Mouse (Mus musculus) neural tube, embryonic 11.5 days (tissue): ENCODE measurements around the gene Klk1b8. TPM values are rescaled to one million over a fixed set of nuclear protein-coding genes. Genes with fewer than 3 reads are reported as not detected.

Experiments used
- ATAC-seq: fragments of 200-750 bp; cut with Nextera tagmentation; 2 replicates; pipeline ENCODE4 v1.8.0; 2017; ENCODE audit warnings: moderate number of reproducible peaks, mild to moderate bottlenecking, moderate TSS enrichment, moderate library complexity; ENCODE audit not compliant: insufficient read depth, low FRiP score, low TSS enrichment
- DNase-seq: peaks from one replicate; pipeline ENCODE4 v3.0.0-alpha.2; 2015; ENCODE audit warnings: low spot score
- H3K27ac ChIP-seq: fragments of 300-500 bp; sonication (generic); 2 replicates; pipeline ENCODE4 v1.5.1; 2014; ENCODE audit warnings: low read depth, mild to moderate bottlenecking, low read length
- H3K27me3 ChIP-seq: fragments of 300-500 bp; sonication (generic); 2 replicates; pipeline ENCODE4 v1.6.1; 2014; ENCODE audit warnings: mild to moderate bottlenecking, low read length, mixed read lengths; ENCODE audit not compliant: control insufficient read depth, insufficient read depth
- H3K36me3 ChIP-seq: fragments of 300-500 bp; sonication (generic); 2 replicates; pipeline ENCODE4 v1.6.1; 2014; ENCODE audit warnings: mild to moderate bottlenecking, low read length, moderate library complexity, mixed read lengths; ENCODE audit not compliant: control insufficient read depth, insufficient read depth
- H3K4me1 ChIP-seq: fragments of 300-500 bp; sonication (generic); 2 replicates; pipeline ENCODE4 v1.6.1; 2014; ENCODE audit warnings: low read length, mixed read lengths; ENCODE audit not compliant: control insufficient read depth, insufficient read depth
- H3K4me2 ChIP-seq: fragments of 300-500 bp; sonication (generic); 2 replicates; pipeline ENCODE4 v1.6.1; 2014; ENCODE audit warnings: low read depth, mild to moderate bottlenecking, moderate library complexity
- H3K4me3 ChIP-seq: fragments of 300-500 bp; sonication (generic); 2 replicates; pipeline ENCODE4 v1.5.1; 2014; ENCODE audit warnings: low read depth, low read length
- H3K9ac ChIP-seq: fragments of 300-500 bp; sonication (generic); 2 replicates; pipeline ENCODE4 v1.6.1; 2014; ENCODE audit warnings: mild to moderate bottlenecking, low read length
- H3K9me3 ChIP-seq: fragments of 300-500 bp; sonication (generic); 2 replicates; pipeline ENCODE4 v1.6.1; 2016; ENCODE audit warnings: low read length; ENCODE audit not compliant: control insufficient read depth
- WGBS: fragments of 180-500 bp; shearing (Covaris S2); extraction: QIAGEN DNeasy Blood & Tissue Kit; methylation state at CpG from one replicate; pipeline ENCODE4 v1.1.7; 2014; 5-methylcytosine and 5-hydroxymethylcytosine counted together
- polyA plus RNA-seq: library from polyadenylated mRNA; unstranded; fragments of >200 nt; fragmentation: Nextera tagmentation; extraction: Ambion mirVana; gene quantifications from 2 replicates; pipeline ENCODE4 v1.2.1, GENCODE M21; 2014

Klk1b8 gene
- polyA plus RNA-seq: not detected in 2 replicates

DNA sequence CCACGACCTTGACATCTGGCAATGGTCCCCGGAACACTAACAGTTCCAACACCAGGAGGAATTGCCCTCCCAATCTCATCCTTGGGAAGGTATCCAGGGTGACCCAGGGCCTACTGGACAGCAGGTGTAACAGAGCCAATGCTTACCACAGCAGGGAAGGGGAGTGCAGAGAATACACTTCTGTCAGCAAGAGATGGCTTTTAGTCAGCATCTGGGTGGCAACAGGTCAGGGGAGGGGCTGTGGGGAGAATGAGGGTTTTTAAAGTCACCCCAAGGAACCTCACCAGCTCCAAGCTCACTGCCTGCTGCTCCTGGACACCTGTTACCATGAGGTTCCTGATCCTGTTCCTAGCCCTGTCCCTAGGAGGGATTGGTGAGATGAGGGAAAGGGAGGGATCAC, at the start of gene Klk1b8:
TSS of gene Klk1b8 (plus strand) at position 301 of the 400 bp plus-strand sequence.
- no peak within 1 kb of the TSS for H3K9ac ChIP-seq
- 72% methylated on average over 2 of the region's 2 CpGs for WGBS
- H3K4me1 ChIP-seq: no peaks in the 10 kb centered on the region
- DNase-seq: no peak
- no peak within 1 kb of the TSS for H3K4me2 ChIP-seq
- H3K27ac ChIP-seq: no peak within 1 kb of the TSS
- no peaks in the 10 kb centered on the region for H3K27me3 ChIP-seq
- no peak for ATAC-seq
- H3K36me3 ChIP-seq: no peaks in the 10 kb centered on the region
- no peaks in the 10 kb centered on the region for H3K9me3 ChIP-seq
- H3K4me3 ChIP-seq: no peak within 1 kb of the TSS

DNA sequence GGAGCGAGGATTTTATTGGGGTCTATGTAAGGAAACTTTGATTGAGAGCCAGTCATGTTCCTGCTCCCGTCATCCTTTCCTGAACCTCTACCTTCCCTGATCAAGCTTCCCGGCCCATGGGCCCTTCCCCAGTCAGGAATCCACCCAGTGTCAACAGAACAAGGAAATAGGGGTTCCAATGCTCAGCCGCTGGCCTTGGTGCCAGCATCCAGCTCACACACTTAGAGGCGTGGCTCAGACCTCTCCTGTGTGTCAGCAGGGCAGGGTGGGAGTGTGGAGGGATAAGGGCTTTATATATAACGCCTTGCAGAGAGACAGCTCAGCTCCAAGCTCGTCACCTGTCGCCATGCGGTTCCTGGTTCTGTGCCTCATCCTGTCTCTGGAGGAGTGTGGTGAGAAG, 35.6 kb upstream of the Klk1b8 start:
- 71% methylated on average over 7 of the region's 9 CpGs for WGBS
- ATAC-seq (no peak), DNase-seq (no peak)
- H3K27ac ChIP-seq: no peak overlapping the region
- H3K27me3 ChIP-seq: no peaks in the 10 kb centered on the region
- no peaks in the 10 kb centered on the region for H3K9me3 ChIP-seq
- H3K36me3 ChIP-seq: no peaks in the 10 kb centered on the region
- H3K4me3 ChIP-seq: no peak overlapping the region
- no peak overlapping the region for H3K4me2 ChIP-seq
- H3K9ac ChIP-seq: no peak overlapping the region
- no peaks in the 10 kb centered on the region for H3K4me1 ChIP-seq

DNA sequence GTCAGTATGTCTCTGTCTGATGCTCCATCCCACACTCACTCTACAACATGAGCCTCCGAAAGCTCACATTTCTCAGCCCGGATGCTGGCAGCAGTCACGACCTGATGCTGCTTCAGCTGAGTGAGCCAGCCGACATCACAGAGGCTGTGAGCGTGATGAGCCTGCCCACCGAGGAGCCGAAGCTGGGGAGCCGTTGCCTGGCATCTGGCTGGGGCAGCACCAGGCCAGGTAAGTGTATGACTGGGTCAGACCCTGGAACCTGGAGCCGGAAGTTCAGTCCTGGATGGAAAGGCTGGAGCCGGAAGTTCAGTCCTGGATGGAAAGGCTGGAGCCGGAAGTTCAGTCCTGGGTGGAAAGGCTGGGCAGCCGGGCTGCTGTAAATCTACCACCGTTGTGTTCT, 32.0 kb upstream of the Klk1b8 start:
- H3K36me3 ChIP-seq: no peaks in the 10 kb centered on the region
- H3K4me3 ChIP-seq: no peak overlapping the region
- H3K9ac ChIP-seq: no peak overlapping the region
- no peaks in the 10 kb centered on the region for H3K9me3 ChIP-seq
- H3K27me3 ChIP-seq: no peaks in the 10 kb centered on the region
- DNase-seq: no peak
- no peak overlapping the region for H3K4me2 ChIP-seq
- WGBS: 86% methylated on average over 13 of the region's 13 CpGs
- H3K27ac ChIP-seq: no peak overlapping the region
- H3K4me1 ChIP-seq: no peaks in the 10 kb centered on the region
- no peak for ATAC-seq

DNA sequence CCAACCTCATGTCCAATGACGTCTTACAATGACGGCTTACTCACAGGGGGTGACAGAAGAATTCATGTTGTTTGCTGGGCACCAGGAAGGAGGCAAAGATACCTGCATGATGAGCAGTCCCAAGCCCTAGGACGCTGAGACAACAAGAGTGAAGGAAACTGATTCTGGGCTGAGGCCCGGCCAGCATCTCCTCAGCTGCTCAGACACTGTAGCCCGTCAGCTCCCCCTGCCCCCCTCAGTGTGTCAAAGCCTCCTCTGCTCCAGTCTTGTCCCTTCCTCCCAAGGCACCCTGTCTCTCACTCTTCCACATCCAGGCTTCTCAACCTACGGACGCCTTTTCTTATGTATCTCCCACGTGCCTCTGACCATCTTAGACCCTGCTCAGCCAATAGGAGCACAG, 31.6 kb upstream of the Klk1b8 start:
- H3K9me3 ChIP-seq: no peaks in the 10 kb centered on the region
- H3K4me3 ChIP-seq: no peak overlapping the region
- H3K4me1 ChIP-seq: no peaks in the 10 kb centered on the region
- H3K9ac ChIP-seq: no peak overlapping the region
- H3K4me2 ChIP-seq: no peak overlapping the region
- no peak for DNase-seq
- 67% methylated on average over 8 of the region's 8 CpGs for WGBS
- H3K36me3 ChIP-seq: no peaks in the 10 kb centered on the region
- no peak overlapping the region for H3K27ac ChIP-seq
- H3K27me3 ChIP-seq: no peaks in the 10 kb centered on the region
- no peak for ATAC-seq

DNA sequence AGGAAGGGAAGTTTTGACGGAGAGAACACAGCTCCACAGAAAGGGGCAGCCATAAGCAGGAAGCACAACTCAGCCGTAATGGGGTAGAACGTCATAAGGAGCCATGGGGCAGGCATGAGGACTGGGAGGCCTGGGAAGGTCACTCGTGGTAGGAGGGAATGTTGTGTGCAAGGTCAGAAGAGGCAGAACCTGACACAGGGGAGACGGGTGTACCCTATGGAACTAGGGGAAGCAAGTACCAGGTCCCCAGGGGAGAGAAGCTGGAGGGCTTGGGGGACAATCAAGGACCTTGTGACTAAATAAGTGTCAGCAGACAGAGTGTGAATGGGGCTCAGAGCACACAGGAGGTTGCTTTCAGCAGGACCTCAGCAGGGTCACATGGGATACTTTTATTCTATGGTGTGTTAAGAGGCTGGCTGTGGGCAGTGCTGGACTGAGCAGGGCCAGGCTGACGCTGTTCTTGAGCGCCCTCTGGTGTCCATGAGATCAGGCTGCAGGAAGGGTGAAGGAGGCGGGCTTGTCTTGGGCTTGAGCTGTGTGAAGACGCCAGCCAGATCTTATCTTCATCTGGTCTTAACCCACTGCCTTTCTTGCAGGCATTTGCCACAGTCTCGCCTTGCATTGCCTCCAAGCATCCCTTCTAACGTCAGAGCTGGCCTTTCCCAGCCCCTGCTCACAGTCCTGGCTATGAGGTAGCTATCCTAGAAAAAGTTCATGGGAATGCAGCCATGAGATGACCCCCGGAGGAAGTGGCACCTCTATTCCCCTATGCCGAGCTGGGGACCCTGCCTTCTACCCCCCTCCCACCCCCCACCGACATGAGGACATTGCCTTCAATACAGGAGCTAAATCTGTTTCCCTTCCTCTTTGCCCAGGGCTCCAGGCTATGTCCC, 30.7 kb upstream of the Klk1b8 start:
- Histone ChIP-seq H3K9me3 (no peaks in the 10 kb centered on the region), H3K27ac (no peak overlapping the region), H3K36me3 (no peaks in the 10 kb centered on the region), H3K4me2 (no peak overlapping the region), H3K4me3 (no peak overlapping the region), H3K4me1 (no peaks in the 10 kb centered on the region), H3K27me3 (no peaks in the 10 kb centered on the region), H3K9ac (no peak overlapping the region)
- 37% methylated on average over 14 of the region's 14 CpGs for WGBS
- ATAC-seq: peak; percentile 89
- peak; percentile 79 for DNase-seq

DNA sequence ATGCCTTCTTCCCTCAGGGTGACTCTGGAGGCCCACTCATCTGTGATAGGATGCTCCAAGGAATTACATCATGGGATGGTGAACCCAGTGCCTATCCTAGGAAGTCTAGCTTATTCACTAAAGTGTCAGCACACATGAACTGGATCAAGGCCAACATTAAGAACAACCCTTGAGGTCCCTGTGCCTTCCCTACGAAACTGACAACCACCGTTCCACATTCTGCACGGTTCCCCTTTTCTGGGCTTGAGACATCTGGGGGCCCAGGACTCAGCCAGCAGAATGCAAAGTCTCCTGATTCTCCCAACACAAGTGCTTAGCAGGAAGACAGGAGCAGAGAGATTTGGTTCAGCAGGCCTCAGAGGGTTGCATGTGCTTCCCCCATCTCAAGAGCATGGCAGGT, 29.9 kb upstream of the Klk1b8 start:
- Histone ChIP-seq H3K36me3 (no peaks in the 10 kb centered on the region), H3K9ac (no peak overlapping the region), H3K4me1 (no peaks in the 10 kb centered on the region), H3K4me3 (no peak overlapping the region), H3K27ac (no peak overlapping the region), H3K9me3 (no peaks in the 10 kb centered on the region), H3K4me2 (no peak overlapping the region), H3K27me3 (no peaks in the 10 kb centered on the region)
- no peak for DNase-seq
- 94% methylated on average over 3 of the region's 3 CpGs for WGBS
- no peak for ATAC-seq

DNA sequence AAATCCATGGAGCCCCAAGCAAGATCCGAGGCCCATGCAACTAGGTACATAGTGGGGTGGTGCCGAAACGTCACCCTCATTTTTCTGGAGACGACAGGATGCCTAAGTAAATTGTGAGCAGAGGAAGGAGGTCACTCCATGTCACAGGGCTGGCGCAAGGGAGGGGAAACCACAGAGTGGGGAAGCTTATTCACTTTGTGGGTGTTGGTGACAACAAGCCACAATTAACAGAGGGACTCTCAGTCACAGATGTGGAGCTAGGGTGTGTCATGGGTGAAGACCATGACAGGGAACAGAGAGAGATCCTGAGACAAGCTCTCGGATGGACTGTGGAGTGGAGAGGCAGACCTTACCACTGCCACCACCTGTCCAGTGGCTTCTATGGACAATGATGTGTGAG, 29.4 kb upstream of the Klk1b8 start:
- Histone ChIP-seq H3K27ac (no peak overlapping the region), H3K4me2 (no peak overlapping the region), H3K4me3 (no peak overlapping the region), H3K27me3 (no peaks in the 10 kb centered on the region), H3K9me3 (no peaks in the 10 kb centered on the region), H3K9ac (no peak overlapping the region), H3K4me1 (no peaks in the 10 kb centered on the region), H3K36me3 (no peaks in the 10 kb centered on the region)
- no peak for DNase-seq
- ATAC-seq: no peak
- WGBS: 88% methylated on average over 6 of the region's 6 CpGs

DNA sequence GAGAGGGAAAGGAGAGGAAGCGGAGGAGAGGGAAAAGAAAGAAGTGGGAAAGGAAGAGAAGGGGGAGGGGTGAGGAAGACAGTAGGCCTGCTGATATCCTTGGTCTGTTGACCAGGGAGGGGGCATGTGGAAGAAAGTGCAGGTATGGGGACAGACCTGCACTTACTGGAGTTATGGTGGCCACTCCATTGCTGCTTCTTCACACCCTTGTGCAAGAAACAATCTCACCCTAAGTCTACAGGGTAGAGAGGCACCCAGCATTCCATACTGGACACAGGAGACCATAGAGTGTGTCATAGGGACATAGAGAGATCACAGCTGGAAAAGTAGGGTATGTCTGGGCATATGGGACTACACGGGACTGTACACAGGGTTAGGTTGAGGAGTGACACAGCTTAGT, 28.5 kb upstream of the Klk1b8 start:
- Histone ChIP-seq H3K9me3 (no peaks in the 10 kb centered on the region), H3K36me3 (no peaks in the 10 kb centered on the region), H3K27ac (no peak overlapping the region), H3K4me3 (no peak overlapping the region), H3K27me3 (no peaks in the 10 kb centered on the region), H3K4me1 (no peaks in the 10 kb centered on the region), H3K9ac (no peak overlapping the region), H3K4me2 (no peak overlapping the region)
- 87% methylated on average over 2 of the region's 2 CpGs for WGBS
- ATAC-seq (no peak), DNase-seq (no peak)

DNA sequence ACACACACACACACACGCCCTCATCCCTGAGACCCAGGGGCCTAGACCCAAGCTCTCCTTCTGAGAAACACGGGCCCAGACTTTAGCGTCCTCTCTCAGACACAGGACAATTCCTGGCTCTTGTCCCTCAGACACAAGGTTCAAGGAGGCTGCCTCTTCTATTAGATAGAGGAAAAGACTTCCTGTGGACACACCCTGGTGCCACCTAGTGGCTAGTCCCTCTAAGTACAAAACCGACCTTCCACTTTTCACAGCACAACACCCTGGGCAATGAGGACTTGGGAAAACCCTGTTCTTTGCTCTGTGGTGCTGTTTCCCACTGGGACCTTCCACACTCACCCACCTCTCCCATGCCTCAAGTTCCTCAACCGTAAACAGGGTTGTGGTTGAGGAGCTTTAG, 24.5 kb upstream of the Klk1b8 start:
- no peak overlapping the region for H3K9ac ChIP-seq
- WGBS: 69% methylated on average over 5 of the region's 5 CpGs
- H3K4me1 ChIP-seq: no peaks in the 10 kb centered on the region
- peak; percentile 24 for DNase-seq
- no peak overlapping the region for H3K4me2 ChIP-seq
- H3K27ac ChIP-seq: no peak overlapping the region
- no peaks in the 10 kb centered on the region for H3K27me3 ChIP-seq
- H3K4me3 ChIP-seq: no peak overlapping the region
- no peaks in the 10 kb centered on the region; the same call in 1 of the 2 replicates for H3K9me3 ChIP-seq
- no peaks in the 10 kb centered on the region for H3K36me3 ChIP-seq
- no peak for ATAC-seq
